Mouse (Mus musculus) intestine, embryonic 15.5 days (tissue): ENCODE results near the gene Fbxl16. TPM values are rescaled to one million over a fixed set of nuclear protein-coding genes. Genes with fewer than 3 reads are reported as not detected.

Experiments used
- ATAC-seq: fragments of 200-750 bp; cut with Nextera tagmentation; 2 replicates; pipeline ENCODE4 v1.8.0; 2017; ENCODE audit warnings: moderate TSS enrichment, moderate library complexity
- H3K27ac ChIP-seq: fragments of 300-500 bp; sonication (generic); 2 replicates; pipeline ENCODE4 v1.5.1; 2015; ENCODE audit warnings: mild to moderate bottlenecking, inconsistent platforms
- H3K27me3 ChIP-seq: fragments of 300-500 bp; sonication (generic); replicated peaks from 2 replicates; pipeline ENCODE4 v1.6.1; 2015; ENCODE audit warnings: inconsistent platforms
- H3K36me3 ChIP-seq: fragments of 300-500 bp; sonication (generic); 2 replicates; pipeline ENCODE4 v1.6.1; 2015; ENCODE audit warnings: inconsistent platforms
- H3K4me1 ChIP-seq: fragments of 300-500 bp; sonication (generic); replicated peaks from 2 replicates; pipeline ENCODE4 v1.6.1; 2015; ENCODE audit warnings: inconsistent platforms
- H3K4me2 ChIP-seq: fragments of 300-500 bp; sonication (generic); replicated peaks from 2 replicates; pipeline ENCODE4 v1.6.1; 2015; ENCODE audit warnings: mild to moderate bottlenecking, inconsistent platforms
- H3K4me3 ChIP-seq: fragments of 300-500 bp; sonication (generic); replicated peaks from 2 replicates; pipeline ENCODE4 v1.5.1; 2015; ENCODE audit warnings: inconsistent platforms
- H3K9ac ChIP-seq: fragments of 300-500 bp; sonication (generic); 2 replicates; pipeline ENCODE4 v1.6.1; 2015; ENCODE audit warnings: inconsistent platforms
- H3K9me3 ChIP-seq: fragments of 300-500 bp; sonication (generic); 2 replicates; pipeline ENCODE4 v1.6.1; 2016; ENCODE audit warnings: inconsistent platforms
- WGBS: fragments of 180-500 bp; shearing (Covaris S2); methylation state at CpG from one replicate; pipeline ENCODE4 v1.1.7; 2015; 5-methylcytosine and 5-hydroxymethylcytosine counted together
- polyA plus RNA-seq: library from polyadenylated mRNA; unstranded; fragments of >200 nt; fragmentation: Nextera tagmentation; extraction: Ambion mirVana; gene quantifications from 2 replicates; pipeline ENCODE4 v1.2.1, GENCODE M21; 2015

Gene Fbxl16
- polyA plus RNA-seq, 1 experiment from 2014 or later, result 3.1 TPM

DNA sequence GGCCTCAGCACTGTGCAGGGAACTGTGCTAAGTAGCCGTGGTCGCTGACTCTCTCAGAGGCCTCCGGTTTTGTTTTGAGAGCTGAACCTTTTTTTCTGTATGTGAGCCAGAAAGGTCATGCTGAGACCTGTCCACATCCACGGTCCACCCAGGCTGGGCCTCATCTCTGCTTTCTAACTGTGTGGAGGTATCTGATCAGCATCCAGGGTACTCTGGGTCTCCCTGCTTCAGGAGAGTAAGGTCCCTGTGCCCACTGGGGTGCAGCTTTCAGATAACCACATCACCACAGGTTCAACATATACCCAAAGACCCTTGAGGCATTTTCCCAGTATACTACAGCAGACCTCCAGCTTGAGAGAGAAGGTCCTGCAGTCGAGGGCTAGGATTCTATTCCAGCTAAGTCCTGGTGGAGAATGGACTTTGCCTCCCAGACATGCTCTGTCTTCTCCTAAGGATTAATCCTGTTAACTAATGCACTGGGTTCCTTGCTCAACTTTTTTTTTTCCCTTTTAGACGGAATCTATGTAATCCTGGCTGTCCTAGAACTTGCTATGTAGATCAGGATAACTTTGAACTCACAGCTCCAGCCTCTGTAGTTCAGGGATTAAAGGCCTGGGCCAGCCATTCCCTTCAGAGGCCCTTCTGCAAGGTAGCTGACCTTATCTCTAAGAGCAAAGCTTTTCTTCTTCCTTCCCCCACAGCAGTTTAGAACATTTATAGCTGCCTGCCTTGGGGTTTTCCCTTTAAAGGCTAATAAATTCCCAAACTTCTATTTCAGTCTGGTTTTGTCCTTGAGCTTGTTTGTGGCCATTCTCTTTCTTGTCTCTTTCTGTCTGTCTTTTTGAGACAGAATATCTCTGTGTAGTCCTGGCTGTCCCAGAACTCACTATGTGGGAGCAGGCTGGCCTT lies 53.1 kb downstream of the Fbxl16 start:
- Histone ChIP-seq H3K27me3 (no peaks in the 10 kb centered on the region), H3K9ac (peak overlapping the region; percentile 77), H3K36me3 (no peaks in the 10 kb centered on the region), H3K4me3 (peak overlapping the region; percentile 69), H3K27ac (peak overlapping the region; percentile 81), H3K9me3 (no peaks in the 10 kb centered on the region), H3K4me2 (peak overlapping the region; percentile 95), H3K4me1 (peaks cover 22% of the 10 kb centered on the region)
- peak; percentile 14; the same call in 1 of the 2 replicates for ATAC-seq
- 9% methylated on average over 6 of the region's 6 CpGs for WGBS

DNA sequence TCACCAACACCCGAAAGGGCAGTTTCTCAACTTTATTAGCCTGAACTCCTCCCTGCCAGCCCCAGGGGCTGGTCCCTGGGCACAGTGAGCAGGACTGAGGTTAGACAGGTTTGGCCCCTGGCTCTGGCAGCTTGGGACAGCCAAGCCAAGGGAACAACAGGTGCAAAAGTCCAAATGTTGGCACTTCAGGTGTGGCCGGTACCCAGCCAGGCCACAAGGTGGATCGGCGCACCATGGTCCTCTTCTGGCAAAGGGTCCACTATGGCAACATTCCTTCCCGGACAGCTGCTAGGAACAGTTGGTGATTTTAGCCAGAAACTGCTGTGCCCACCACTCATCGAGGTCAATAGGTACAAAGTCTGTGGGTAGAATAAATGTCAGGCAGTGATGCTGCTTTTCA lies 54.8 kb downstream of the Fbxl16 start:
- no peak overlapping the region for H3K9ac ChIP-seq
- H3K27ac ChIP-seq, result no peak overlapping the region
- H3K36me3 ChIP-seq, result no peaks in the 10 kb centered on the region
- H3K4me2 ChIP-seq, result no peak overlapping the region
- no peaks in the 10 kb centered on the region for H3K27me3 ChIP-seq
- H3K4me1 ChIP-seq, result peaks cover 29% of the 10 kb centered on the region
- no peak for ATAC-seq
- no peak overlapping the region for H3K4me3 ChIP-seq
- 87% methylated on average over 6 of the region's 6 CpGs for WGBS
- no peaks in the 10 kb centered on the region for H3K9me3 ChIP-seq

DNA sequence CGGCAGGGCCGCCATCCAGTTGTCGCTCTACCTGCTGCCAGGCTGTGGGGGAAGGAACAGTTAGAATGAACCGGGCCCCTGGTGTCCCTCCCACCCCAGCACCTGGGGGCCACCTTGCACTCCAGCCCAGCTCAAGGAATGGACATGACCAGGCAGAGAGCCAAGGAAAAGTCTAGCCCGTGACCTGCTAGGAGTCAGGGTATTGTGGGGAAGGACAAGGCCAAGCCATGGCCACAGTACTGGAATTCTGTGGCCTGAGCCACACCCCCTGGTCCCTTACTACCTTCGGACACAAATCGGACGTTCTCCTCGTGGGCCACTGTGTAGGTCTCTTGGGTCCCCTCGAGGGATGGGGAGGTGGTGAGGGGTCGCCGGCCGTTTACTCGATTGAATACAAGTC lies 55.4 kb downstream of the Fbxl16 start:
- Histone ChIP-seq H3K9me3 (no peaks in the 10 kb centered on the region), H3K4me2 (no peak overlapping the region)
- no peak for ATAC-seq

DNA sequence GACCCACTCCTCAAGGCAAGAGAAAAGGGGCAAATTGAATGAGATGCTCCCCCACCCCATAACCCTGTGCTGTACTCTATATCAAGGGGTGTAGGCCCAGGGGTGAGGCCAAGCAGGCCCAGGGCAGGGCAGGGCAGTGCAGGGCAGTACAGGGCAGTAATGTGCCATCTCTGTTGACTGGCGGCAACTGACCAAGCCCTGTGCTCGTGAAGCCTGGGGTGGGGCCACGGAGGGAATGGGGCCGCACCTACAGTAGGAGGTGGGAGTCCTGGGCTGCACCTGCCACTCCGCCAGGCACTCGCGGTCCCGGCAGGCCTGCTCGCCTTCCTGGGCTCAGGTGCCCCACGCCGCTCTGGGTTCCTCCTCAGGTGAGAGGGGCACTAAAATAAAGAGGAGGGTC lies 56.4 kb downstream of the Fbxl16 start:
- no peak for ATAC-seq
- WGBS, result 80% methylated on average over 11 of the region's 11 CpGs
- Histone ChIP-seq H3K27me3 (no peaks in the 10 kb centered on the region), H3K36me3 (no peaks in the 10 kb centered on the region), H3K4me3 (no peak overlapping the region), H3K9ac (no peak overlapping the region), H3K4me2 (no peak overlapping the region), H3K9me3 (no peaks in the 10 kb centered on the region), H3K27ac (no peak overlapping the region), H3K4me1 (peaks cover 25% of the 10 kb centered on the region)

More for the DNA sequence above, 55.4 kb downstream of the Fbxl16 start:
- H3K4me3 ChIP-seq, result no peak overlapping the region
- WGBS, result 89% methylated on average over 14 of the region's 14 CpGs
- H3K36me3 ChIP-seq, result no peaks in the 10 kb centered on the region
- no peaks in the 10 kb centered on the region for H3K27me3 ChIP-seq
- no peak overlapping the region for H3K27ac ChIP-seq
- no peak overlapping the region for H3K9ac ChIP-seq
- peaks cover 29% of the 10 kb centered on the region for H3K4me1 ChIP-seq

DNA sequence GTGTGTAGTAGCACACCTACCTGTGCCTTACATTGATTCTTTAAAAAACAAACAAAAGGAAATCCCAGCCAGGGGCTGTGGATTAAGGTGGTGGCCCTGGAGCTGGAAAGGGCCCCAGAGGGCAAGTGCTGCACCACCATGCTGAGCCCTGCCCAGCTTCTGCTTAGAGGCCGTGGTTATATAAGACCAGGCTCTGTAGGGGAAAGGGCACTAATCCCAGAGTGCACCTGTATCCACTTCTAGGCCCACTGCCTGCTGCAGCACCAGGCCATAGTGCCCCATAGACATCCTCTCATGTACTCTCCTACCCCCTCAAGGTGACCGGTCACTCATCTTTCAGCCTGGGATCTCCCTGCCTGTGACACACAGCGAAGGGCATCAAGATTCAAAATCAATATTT lies 57.3 kb downstream of the Fbxl16 start:
- H3K27ac ChIP-seq, result no peak overlapping the region

DNA sequence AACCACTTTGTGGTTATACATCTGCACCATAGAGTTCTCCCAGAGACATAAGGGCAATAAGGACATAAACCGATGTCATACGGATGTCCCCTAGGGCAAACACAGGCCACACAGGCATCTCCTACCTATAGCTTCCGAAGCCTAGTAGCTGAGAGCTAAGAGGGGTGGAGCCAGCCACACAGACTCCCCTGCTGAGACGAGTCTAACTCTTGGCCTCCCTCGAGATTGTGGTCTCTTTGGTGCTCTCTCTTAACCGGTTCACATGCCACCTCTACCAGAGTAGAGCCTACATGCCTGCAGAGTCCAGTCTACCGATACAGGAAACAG lies 58.6 kb downstream of the Fbxl16 start:
- WGBS, result 10% methylated on average over 7 of the region's 7 CpGs
- Histone ChIP-seq H3K27me3 (no peaks in the 10 kb centered on the region), H3K9ac (peak overlapping the region; percentile 67; the same call in 1 of the 2 replicates), H3K27ac (peak overlapping the region; percentile 74; the same call in 1 of the 2 replicates), H3K9me3 (no peaks in the 10 kb centered on the region), H3K4me2 (peak overlapping the region; percentile 87), H3K4me3 (peak overlapping the region; percentile 66), H3K4me1 (0 out of 2 replicates have a peak, but pooled peaks cover 10% of the 10 kb centered on the region), H3K36me3 (no peaks in the 10 kb centered on the region)
- ATAC-seq, result peak; percentile 16; the same call in 1 of the 2 replicates

More for the DNA sequence above, 57.3 kb downstream of the Fbxl16 start:
- Histone ChIP-seq H3K4me2 (peak overlapping the region; percentile 27), H3K9me3 (no peaks in the 10 kb centered on the region), H3K27me3 (no peaks in the 10 kb centered on the region), H3K4me1 (peaks cover 17% of the 10 kb centered on the region), H3K9ac (no peak overlapping the region), H3K4me3 (no peak overlapping the region), H3K36me3 (no peaks in the 10 kb centered on the region)
- ATAC-seq, result no peak
- 81% methylated on average over 3 of the region's 3 CpGs for WGBS

DNA sequence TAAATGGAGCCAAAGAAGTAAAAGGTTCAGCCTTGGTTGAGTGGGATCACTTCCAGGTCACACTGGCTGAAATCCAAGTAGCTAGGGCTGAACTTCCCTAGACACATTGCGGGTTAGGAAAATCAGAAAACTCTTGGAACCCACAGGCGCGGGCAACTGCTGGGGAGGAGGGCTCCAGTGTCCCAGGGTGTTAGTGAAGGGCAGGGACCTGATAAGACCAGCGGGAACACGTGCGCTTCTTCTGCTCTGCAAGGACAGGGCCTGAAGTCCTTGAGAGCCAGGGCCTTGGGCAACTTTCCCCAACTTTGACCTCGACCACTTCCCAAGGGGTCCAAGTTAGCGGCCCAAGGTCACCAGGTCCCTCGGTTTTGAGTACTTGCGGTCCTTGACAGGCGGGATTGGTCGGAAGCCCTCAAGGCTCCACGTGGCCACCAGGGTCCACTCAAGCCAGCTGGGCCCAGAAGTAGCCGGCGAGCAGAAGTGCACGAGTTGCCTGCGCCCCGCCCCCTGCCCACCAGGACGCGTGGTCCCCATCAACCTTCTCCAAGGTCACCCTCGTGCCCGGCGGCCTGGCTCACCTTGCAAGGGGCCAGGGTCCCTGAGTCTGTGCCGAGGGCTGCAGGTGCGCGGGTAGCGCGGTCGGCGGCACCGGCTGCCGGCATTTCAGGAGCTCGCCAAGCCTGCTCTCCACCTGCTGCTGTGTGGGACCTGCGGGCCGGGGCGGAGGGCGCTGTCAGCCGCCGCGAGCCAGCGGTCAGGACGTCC lies 59.1 kb downstream of the Fbxl16 start:
- peak overlapping the region; percentile 74 for H3K27ac ChIP-seq
- under 1% methylated on average over 42 of the region's 42 CpGs for WGBS

DNA sequence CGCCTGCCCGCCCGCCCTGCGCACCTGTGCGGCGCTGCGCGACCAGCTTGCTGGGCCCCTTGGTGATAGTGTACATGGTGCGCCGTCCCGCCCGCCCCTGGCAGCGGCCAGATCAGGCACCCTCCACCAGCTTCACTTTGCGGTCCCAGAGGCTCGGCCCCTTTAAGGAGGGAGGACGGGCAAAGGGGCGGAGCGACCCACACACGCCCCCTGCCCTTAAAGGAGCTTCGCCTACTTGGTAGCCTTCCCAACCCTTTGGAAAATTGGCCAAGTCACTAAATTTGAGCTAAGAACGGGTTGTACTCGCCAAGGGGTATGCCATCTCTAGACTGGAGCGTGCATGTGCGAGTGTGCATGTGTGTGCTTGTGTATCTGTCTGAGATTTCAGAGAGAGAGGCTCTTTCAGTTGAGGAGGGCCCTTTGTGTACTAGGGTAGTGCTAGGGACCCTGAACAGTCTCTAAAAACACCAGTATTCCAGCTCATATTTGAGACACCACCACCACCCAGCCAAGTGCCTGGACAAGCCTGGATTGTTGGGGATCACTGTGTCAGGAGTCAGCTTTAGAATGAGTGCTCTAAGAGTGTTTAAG lies 59.8 kb downstream of the Fbxl16 start, which contains the start of gene Mcrip2:
Gene Mcrip2 (minus strand): TSS at position 164 of the 591 bp plus-strand sequence.
- 0 out of 2 replicates have a peak, but pooled peaks cover 10% of the 10 kb centered on the region for H3K4me1 ChIP-seq
- H3K9ac ChIP-seq, result peak within 1 kb of the TSS; percentile 67
- no peaks in the 10 kb centered on the region for H3K9me3 ChIP-seq
- H3K4me2 ChIP-seq, result peak within 1 kb of the TSS; percentile 87
- peak within 1 kb of the TSS; percentile 74 for H3K27ac ChIP-seq
- peak within 1 kb of the TSS; percentile 66 for H3K4me3 ChIP-seq
- ATAC-seq, result peak; percentile 92
- WGBS, result under 1% methylated on average over 24 of the region's 24 CpGs
- no peaks in the 10 kb centered on the region for H3K36me3 ChIP-seq
- no peaks in the 10 kb centered on the region for H3K27me3 ChIP-seq

More for the DNA sequence above, 59.1 kb downstream of the Fbxl16 start:
- peak overlapping the region; percentile 87 for H3K4me2 ChIP-seq
- H3K27me3 ChIP-seq, result no peaks in the 10 kb centered on the region
- no peaks in the 10 kb centered on the region for H3K36me3 ChIP-seq
- peak overlapping the region; percentile 67 for H3K9ac ChIP-seq
- H3K4me3 ChIP-seq, result peak overlapping the region; percentile 66
- ATAC-seq, result peak; percentile 52
- 0 out of 2 replicates have a peak, but pooled peaks cover 10% of the 10 kb centered on the region for H3K4me1 ChIP-seq
- no peaks in the 10 kb centered on the region for H3K9me3 ChIP-seq

DNA sequence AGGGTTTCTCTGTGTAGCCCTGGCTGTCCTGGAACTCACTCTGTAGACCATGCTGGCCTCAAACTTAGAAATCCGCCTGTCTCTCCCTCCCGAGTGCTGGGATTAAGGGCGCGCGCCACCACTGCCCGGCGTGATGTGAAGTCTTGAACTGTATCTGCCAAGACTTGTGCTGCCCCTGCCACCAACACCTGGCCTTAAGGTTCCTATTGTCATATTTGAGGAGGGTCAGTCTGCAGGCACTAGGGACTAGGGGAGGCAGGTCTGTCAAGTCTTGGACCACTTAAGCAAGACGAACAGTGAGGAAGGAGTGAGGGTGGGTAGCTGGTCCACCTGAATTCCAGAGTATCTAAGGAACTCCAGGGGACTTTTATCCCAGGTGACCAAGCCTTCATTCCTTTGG lies 60.6 kb downstream of the Fbxl16 start:
- no peaks in the 10 kb centered on the region for H3K9me3 ChIP-seq
- no peaks in the 10 kb centered on the region for H3K36me3 ChIP-seq
- no peak overlapping the region for H3K27ac ChIP-seq
- ATAC-seq, result no peak
- 85% methylated on average over 8 of the region's 8 CpGs for whole genome bisulfite sequencing
- H3K4me1 ChIP-seq, result peaks cover 15% of the 10 kb centered on the region; the same call in 1 of the 2 replicates
- H3K27me3 ChIP-seq, result no peaks in the 10 kb centered on the region
- no peak overlapping the region for H3K9ac ChIP-seq
- no peak overlapping the region for H3K4me3 ChIP-seq
- H3K4me2 ChIP-seq, result no peak overlapping the region

DNA sequence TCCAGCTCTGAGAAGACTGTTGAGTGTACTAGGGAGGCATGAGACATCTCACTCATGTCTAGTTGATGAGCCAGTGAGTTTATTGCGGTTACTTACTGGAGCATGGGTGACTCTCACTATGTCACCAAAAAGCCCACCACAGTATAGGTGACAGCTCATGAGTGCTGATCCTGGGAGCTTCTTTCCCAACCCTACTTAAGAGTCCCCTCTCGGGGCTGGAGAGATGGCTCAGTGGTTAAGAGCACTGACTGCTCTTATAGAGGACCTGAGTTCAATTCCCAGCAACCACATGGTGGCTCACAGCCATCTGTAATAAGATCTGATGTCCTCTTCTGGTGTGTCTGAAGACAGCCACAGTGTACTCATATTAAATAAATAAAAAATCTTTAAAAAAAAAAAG lies 61.1 kb downstream of the Fbxl16 start:
- H3K27ac ChIP-seq, result no peak overlapping the region
- H3K9ac ChIP-seq, result no peak overlapping the region
- no peak for ATAC-seq
- no peak overlapping the region for H3K4me2 ChIP-seq
- H3K9me3 ChIP-seq, result no peaks in the 10 kb centered on the region
- H3K4me1 ChIP-seq, result peaks cover 15% of the 10 kb centered on the region; the same call in 1 of the 2 replicates
- no peak overlapping the region for H3K4me3 ChIP-seq
- H3K27me3 ChIP-seq, result no peaks in the 10 kb centered on the region
- no peaks in the 10 kb centered on the region for H3K36me3 ChIP-seq
- 87% methylated on average over 2 of the region's 2 CpGs for WGBS
